Mouse (Mus musculus): ENCODE data around the gene Cacnb2.
A peak's percentile ranks its signal among the peaks of the same experiment; 100 is the strongest.

The Cacnb2 gene

DNA sequence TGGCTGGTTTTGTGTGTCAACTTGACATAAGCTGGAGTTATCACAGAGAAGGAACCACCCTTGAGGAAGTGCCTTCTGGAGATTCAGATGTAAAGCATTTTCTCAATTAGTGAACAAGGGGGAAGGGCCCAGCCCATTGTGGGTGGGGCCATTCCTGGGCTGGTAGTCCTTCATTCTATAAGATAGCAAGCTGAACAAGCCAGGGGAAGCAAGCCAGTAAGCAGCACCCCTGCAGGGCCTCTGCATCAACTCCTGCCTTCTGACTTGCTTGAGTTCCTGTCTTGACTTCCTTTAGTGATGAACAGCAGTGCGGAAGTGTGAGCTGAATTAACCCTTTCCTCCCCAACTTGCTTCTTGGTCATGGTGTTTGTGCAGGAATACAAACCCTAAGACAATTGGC, 260.1 kb downstream of the Cacnb2 start:
- peak; percentile 76 for DNase-seq (ENCODE audit: low read depth, low spot score)

DNA sequence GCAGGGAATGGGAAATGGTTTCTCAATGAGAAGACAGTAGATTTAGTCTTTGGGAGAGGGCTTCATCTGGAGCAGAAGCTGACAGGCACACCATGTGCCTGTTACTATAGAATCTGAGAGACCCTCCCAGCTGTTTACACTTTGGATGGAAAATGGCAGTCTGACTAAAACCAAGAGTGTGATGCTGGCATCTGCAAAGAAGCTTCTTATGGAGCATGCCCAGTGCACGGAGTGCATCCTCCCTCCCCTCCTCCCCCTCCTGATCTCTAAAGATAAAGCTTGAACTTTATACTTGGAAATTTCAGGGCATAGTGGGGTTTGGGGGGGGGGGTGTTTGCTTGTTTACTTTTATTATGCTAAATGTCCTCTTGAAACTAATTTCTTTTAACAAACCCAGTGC, 270.2 kb downstream of the Cacnb2 start:
- DNase-seq (ENCODE audit: low read depth, low spot score), result no peak

- DNase-seq (ENCODE audit: low read depth, low spot score), result peak; percentile 6
Measured at GRCm38 (mm10) chr2:14873701-14874181, 270.9 kb downstream of the Cacnb2 start.

GRCm38 (mm10) chr2:14874281-14875037, 271.6 kb downstream of the Cacnb2 start:
- DNase-seq (ENCODE audit: low read depth, low spot score), result peak; percentile 2

DNA sequence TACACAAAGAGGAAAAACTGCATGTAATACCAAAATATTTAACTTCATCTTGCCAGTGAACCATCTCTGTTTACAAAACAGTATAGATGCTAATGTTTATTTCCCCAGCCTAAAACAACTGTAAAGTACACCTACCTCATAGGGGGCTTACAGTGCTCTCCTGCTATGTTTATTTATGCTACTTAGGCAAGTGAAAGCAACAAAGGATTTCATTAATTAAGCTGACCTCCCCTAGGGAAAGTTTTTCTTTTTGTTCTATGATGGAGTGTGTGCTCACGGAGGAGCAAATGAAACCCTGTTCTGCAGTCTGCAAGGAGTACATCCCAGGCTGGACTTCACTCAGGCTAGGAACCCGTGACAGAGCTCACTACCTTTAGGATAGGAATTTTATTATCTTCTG, 272.2 kb downstream of the Cacnb2 start:
- no peak for DNase-seq (ENCODE audit: low read depth, low spot score)

DNA sequence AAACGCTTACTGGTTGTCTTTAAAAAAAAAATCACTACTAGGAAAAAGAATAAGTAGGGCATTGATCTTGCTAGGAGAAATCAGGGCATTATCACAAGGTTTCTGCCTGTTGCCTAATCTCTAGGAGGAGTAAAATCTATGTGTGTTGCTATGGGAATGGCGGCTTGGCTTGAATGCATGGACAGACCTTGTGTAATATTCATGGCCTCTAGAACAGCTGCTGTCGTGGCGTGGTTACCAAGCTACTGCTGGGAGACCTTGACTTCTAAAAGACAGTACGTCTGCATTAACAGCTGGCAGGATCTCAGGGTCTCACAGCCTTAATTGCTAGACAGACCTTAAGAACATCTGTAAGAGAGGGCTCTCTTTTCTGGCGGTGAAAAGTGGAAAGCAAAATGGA, 272.7 kb downstream of the Cacnb2 start:
- DNase-seq (ENCODE audit: low read depth, low spot score), result peak; percentile 6

DNA sequence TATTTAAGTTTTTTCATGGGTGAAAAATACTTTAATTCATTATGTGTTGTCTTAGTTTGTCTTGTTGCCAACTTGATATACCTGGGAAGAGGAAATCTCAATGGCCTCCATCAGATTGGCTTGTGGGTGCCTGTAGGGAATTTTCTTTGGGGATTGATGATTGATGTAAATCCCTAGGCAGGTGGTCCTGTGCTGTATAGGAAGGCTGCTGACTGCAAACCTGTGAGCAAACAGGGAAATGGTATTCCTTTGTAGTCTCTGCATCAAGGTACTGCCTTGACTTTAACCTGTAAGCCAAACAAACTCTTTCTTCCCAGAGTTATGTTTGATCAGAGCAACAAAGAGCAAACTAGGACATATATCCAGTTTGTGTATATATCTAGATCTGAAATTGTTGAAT, 276.1 kb downstream of the Cacnb2 start:
- DNase-seq (ENCODE audit: low read depth, low spot score), result no peak

- DNase-seq (ENCODE audit: low read depth, low spot score), result no peak
Measured at GRCm38 (mm10) chr2:14883460-14883859, 280.6 kb downstream of the Cacnb2 start.

DNA sequence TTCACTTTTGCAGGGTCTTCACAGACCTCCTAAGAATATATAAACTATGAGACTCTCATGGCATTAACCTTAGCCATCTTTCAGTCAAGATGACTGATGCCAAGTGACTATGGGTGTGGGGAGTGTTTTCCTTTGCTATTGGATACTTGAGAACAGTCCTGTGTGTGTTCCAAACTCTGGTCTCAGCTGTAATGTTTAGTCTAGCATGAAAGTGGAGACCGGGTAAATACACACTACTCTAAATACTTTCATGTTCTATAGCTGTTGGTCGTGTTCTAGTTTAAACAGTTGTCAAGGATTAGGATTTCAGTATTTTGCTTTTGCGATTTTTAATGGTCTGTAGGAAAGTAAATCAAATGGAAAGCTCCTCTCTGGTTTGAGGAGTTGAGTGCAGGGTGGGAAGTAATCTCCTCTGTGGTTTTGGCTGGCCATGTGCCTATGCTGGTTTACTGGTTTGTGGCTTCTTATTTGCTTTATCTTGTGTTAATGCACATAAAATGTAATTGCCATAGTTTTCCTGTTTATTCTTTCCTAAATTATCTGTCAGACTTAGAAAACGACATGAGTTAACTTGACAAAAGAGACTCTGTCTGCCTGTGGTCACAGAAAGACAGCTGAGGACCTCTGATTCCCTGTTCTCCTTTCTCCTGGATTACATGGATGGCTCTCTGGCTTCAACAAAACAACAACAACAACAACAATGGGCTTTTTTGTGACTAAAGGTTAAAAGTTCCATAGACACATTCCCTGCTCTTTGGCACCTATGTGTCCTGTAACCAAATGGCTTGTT, 285.7 kb downstream of the Cacnb2 start:
- DNase-seq (ENCODE audit: low read depth, low spot score), result no peak

DNA sequence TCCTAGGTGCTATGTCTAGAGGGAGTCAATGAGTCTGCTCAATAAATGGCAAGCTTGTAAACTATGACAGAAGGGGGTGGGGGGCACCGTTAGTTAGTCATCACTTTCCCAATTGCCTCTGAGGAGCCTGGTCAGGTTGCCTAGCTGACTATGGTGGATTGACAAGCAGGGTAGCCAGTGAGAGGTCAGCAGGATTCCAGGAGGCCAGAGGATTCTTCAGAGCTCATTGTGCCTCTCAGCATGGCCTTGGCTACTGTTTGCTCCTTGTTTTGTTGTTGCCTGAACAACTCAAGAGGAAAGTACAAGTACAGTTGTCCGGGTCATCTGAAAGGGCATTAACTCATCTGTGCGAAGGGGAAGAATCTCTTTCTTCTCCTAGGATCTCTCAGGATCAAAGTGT, 300.9 kb downstream of the Cacnb2 start:
- no peak for DNase-seq (ENCODE audit: low read depth, low spot score)

- DNase-seq (ENCODE audit: low read depth, low spot score), result no peak
Measured at GRCm38 (mm10) chr2:14904865-14905264, 302.0 kb downstream of the Cacnb2 start.

GRCm38 (mm10) chr2:14907124-14907925, 304.4 kb downstream of the Cacnb2 start:
- no peak for DNase-seq (ENCODE audit: low read depth, low spot score)

- no peak for DNase-seq (ENCODE audit: low read depth, low spot score)
Measured at GRCm38 (mm10) chr2:14917585-14918247, 314.8 kb downstream of the Cacnb2 start.

GRCm38 (mm10) chr2:14929866-14930265, 327.0 kb downstream of the Cacnb2 start:
- DNase-seq (ENCODE audit: low read depth, low spot score), result no peak

DNA sequence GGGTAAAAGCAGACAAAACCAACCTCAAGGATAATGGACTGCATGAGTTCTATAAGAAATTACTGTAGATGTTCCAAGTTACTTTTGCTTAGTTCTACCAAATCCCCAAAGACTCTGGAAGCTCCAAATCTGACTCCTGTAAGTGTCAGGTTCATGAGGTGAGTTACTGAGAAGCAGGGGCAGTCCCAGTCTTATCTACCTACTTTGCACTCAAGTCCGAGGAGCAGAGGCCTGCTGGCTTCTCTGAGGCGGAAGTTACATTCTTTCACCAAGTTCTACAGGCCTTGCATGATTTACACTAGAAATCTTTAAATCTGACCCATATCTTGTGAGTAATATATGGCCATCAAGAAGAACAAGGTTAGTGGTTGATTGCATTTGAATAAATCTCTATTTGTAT, 329.1 kb downstream of the Cacnb2 start:
- DNase-seq (ENCODE audit: low read depth, low spot score), result no peak

DNA sequence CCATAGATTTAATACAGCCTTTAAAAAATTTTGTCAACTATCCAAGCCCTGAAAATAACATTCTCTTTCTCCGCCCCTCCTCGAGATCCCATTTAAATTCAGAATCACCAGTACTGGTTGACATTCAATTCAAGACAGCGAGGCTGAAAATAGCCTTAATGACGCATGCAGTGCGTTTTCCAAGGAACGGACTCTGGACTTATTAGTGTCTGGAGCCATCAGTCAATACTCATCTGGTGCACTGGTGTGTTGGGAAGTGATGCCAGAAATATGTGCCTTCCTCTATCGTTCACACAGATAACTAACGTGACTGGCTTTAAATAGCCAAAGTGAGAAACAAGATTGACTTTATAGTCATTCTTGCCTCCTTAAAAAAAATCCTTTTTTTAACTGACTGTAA, 333.6 kb downstream of the Cacnb2 start:
- no peak for DNase-seq (ENCODE audit: low read depth, low spot score)

DNA sequence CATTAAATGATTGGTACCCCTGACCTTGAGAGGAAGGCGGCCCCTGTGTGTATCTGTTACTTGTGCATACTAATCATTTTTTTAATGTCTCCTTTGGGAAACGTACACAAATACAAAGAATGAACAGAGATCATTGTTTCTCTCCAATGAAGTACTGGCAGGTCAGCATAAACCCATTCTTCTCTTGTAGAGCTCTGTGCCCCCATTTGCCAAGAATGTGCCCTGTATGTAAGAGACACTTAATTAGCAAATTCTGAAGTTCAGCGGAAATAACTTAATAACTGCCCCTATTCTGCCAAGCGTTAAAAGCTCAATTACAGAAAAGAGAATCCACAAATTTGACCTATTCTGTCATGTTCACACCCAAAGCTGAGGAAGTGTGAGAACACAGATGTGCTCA, 339.4 kb downstream of the Cacnb2 start:
- DNase-seq (ENCODE audit: low read depth, low spot score), result no peak

DNA sequence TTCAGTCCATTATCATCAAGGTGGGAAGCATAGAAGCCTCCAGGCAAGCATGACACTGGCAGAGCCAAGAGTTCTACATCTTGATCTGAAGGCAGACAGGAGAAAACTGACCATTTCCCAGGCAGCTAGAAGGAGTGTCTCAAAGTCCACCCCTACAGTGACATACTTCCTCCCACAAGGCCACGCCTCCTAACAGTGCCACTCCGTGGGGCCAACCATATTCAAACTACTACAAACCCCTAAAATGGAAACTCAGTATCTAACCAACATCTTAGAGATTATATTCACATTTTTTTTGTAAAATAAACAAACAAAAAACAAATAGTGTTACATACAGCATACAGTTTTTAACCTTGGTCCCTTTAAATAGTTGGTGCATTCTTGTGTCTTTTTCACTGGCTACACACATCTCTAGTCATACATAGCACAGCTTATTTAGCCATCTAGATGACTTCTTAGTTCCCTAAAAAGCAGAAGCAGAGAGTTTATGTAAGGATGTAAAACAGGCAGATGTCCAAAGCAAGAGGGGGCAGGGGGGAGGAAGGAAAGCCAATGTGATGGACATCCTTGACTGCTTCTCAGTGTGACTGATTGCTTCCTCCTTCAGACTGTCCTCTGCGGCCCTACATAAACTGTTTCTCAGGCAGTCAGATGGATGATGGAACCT, 340.9 kb downstream of the Cacnb2 start:
- DNase-seq (ENCODE audit: low read depth, low spot score), result no peak

GRCm38 (mm10) chr2:14953090-14953489, 350.2 kb downstream of the Cacnb2 start:
- no peak for DNase-seq (ENCODE audit: low read depth, low spot score)

DNA sequence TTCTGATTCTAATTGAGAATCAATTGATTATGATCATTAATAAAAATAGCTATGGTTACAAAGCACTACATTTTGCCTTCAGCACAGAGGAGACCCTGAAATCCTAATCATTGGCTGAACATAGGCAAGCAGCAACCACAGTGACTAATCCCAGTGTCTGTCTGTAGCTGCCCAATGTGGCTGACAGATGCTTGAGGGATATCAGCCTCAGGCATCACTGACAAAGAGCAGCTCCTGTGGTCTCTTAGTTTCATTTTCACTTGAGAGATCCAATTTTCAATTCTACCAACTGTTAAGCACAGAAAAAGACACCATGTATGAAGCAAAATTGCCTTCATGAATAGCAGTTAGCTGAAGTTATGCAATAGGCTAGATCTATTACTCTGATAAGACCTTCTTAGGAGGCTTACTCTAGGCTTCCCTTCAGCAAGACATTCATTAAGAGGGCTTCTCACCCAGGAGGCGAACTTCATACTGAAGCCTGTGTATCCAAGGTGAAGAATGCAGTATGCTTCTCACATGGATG, 358.1 kb downstream of the Cacnb2 start:
- DNase-seq (ENCODE audit: low read depth, low spot score), result no peak

- DNase-seq (ENCODE audit: low read depth, low spot score), result no peak
Measured at GRCm38 (mm10) chr2:14961493-14961892, 358.6 kb downstream of the Cacnb2 start.

All from ZHBTc4 (cell line).